Mouse (Mus musculus) cerebellum, adult 2 months (tissue): ENCODE measurements at regions not wholly inside any gene's neighbourhood (a gene's known extent, or its start where the extent isn't known, plus 50 kb on each side); places are given as distances from the start of the nearest gene placed in this dataset.

ENCODE experiments used
- DNase-seq, 2 experiments: peaks; one replicate each; pipeline ENCODE4 v3.0.0; 2021
- H3K27ac ChIP-seq: fragments of 200-500 bp; 2 replicates; pipeline ENCODE4 v1.5.1; 2012; ENCODE audit warnings: low read length, control low read depth, inconsistent platforms; ENCODE audit not compliant: insufficient read depth
- H3K27me3 ChIP-seq: fragments of 200-500 bp; 2 replicates; pipeline ENCODE4 v1.6.1; 2012; ENCODE audit warnings: inconsistent platforms, mild to moderate bottlenecking, low read length, moderate library complexity; ENCODE audit not compliant: control insufficient read depth, insufficient read depth
- H3K4me1 ChIP-seq: fragments of 200-500 bp; 2 replicates; pipeline ENCODE4 v1.6.1; 2011; ENCODE audit warnings: low read length; ENCODE audit not compliant: control insufficient read depth, insufficient read depth
- H3K4me3 ChIP-seq: fragments of 200-500 bp; replicated peaks from 2 replicates; pipeline ENCODE3; 2011; ENCODE audit warnings: mild to moderate bottlenecking, low read depth, low read length, control low read depth; ENCODE audit not compliant: insufficient read depth
- CTCF ChIP-seq: fragments of 200-500 bp; IDR thresholded peaks from 2 replicates; pipeline ENCODE4 v1.5.1; 2011; ENCODE audit warnings: low read depth, mild to moderate bottlenecking, control low read depth, low read length, moderate library complexity, borderline replicate concordance; ENCODE audit not compliant: insufficient read depth
- POLR2A ChIP-seq: fragments of 200-500 bp; IDR thresholded peaks from 2 replicates; pipeline ENCODE4 v1.6.1; 2011; ENCODE audit warnings: low read length, control low read depth, borderline replicate concordance; ENCODE audit not compliant: insufficient read depth
- WGBS: fragments of 180-500 bp; shearing (Covaris S2); methylation state at CpG from one replicate; pipeline ENCODE4 v1.1.7; 2018; 5-methylcytosine and 5-hydroxymethylcytosine counted together

- Histone ChIP-seq H3K27ac (no peak overlapping the region), H3K4me3 (no peak overlapping the region), H3K27me3 (no peaks in the 10 kb centered on the region), H3K4me1 (no peaks in the 10 kb centered on the region)
- TF ChIP-seq CTCF (no peak), POLR2A (no peak)
- DNase-seq = no peak
- 85% methylated on average over 6 of the region's 6 CpGs for WGBS
Observed at GRCm38 (mm10) chr2:113898747-113899146, 50.3 kb upstream of the Arhgap11a start.
